Mouse (Mus musculus): ENCODE measurements at regions not wholly inside any gene's neighbourhood (a gene's known extent, or its start where the extent isn't known, plus 50 kb on each side); places are given as distances from the start of the nearest gene placed in this dataset.

DNA sequence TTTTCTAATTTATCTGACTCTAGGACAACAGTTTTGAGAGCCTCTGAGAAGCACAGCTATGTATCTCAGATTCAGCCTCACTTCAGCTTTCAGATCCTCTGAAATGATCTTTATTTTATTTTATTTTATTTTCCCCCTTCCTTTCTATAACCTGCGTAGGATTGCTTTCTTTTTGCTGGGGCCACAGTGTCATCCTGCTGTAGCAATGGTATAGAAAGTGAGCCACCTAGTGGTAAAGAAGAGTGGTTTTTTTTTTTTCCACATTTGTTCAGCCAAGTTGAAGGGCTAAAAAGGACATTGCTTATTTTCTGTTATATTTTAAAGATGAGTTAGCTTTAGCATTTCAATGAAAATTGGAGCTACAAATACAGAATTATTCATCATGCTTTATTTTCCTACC lies 966.4 kb downstream of the Fam181b start:
- TF ChIP-seq POLR2A (IDR thresholded peaks at IDR 0.05; ENCODE audit: insufficient read length, low read depth) (no peak), USF1 (IDR thresholded peaks at IDR 0.05; ENCODE audit: low read depth) (no peak), MYOG (IDR thresholded peaks at IDR 0.05; ENCODE audit: control insufficient read depth in 1 of 3, insufficient read depth in 1 of 3, insufficient read length in 2 of 3, low read depth in 2 of 3) (no peak), POLR2AphosphoS2 (IDR thresholded peaks at IDR 0.05; ENCODE audit: insufficient read length, low read depth) (no peak), REST (IDR thresholded peaks at IDR 0.05; ENCODE audit: insufficient read depth, insufficient read length) (no peak), CEBPB (IDR thresholded peaks at IDR 0.05; ENCODE audit: insufficient read depth, poor library complexity, severe bottlenecking) (no peak), TCF12 (IDR thresholded peaks at IDR 0.05; ENCODE audit: insufficient read depth, poor library complexity, severe bottlenecking) (no peak), SRF (IDR thresholded peaks at IDR 0.05; ENCODE audit: control insufficient read depth, insufficient read length, low read depth) (no peak)

All from myocyte (in vitro differentiated cells).